Mouse (Mus musculus): ENCODE data around the gene Lmntd2.

Lmntd2 gene

DNA sequence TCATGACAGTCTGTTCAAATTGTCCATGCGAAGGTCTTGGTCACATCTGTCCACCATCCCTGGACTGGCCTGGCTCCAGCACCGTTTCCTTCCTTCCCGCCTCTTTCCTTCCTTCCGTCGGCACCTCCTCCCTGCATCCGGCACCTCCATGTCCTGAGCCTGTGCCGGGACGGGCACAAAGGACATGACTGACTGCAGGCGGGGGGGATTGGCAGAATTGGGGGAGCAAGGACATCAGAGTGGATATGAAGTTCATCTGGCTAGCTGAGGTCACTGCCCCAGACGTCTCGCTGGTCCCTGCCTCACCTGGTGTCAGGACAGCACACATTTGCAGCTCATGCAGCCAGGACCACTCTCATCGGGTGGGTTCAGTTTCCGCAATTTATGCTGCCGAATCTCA lies 22.8 kb downstream of the Lmntd2 start:
- no peak for DNase-seq (ENCODE audit: low read depth, low spot score)

DNA sequence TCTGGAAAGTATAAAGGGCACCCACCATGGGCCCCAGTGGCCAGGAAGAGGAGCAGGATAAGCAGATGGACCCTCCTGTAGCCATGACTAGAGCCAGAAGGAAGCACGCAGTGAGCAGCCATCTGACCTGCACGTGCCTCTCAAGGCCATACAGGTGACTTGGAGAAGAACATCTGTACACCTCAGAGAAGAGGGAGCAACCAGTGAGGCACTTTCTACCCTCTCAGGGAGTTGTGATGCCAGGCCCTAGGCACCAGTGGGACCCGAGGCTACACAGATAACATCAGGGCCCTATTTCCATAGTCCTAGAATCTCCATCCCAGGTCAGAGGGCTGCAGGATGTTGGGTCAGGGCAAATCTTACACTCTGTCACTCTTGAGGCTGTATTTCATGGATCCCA lies 23.7 kb downstream of the Lmntd2 start:
- no peak for DNase-seq (ENCODE audit: low read depth, low spot score)

DNA sequence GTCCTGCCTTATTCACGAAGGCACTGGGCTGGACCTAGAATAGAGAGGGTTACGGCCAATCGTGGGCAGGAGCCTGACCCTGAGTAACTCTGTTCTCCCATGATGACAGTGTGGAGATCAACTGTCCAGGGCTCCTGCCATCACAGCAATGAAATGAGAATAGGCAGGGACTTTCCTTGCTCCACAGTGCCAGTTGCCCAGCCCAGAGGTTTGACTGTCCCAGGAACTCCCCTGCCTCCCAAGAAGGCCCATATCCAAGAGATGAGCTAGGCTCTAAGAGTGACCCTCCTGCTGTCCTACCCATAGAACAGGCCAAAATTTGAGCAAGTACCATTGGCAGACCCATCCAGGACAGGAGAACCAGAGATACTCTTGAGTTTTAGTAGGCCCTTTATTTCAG lies 25.1 kb downstream of the Lmntd2 start:
- no peak for DNase-seq (ENCODE audit: low read depth, low spot score)

DNA sequence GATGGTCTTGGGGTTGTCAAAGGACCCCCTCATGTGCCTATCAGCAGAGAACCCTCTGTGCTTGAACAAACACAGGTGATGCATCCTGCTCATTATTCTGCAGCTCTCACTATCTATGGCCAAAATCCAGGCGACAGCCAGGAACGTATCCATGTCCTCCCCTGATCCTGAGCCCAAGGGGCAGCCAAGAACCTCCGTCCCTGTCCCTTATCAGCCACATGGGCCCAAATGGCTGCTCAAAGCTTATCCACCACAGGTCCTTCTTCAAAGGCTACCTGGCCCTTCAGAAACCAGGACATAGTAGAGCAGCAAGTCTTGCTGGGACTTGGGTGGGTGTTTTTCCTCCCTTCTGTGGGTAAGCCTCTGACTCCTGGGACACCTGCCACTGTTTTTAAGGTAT lies 25.7 kb downstream of the Lmntd2 start:
- DNase-seq (ENCODE audit: low read depth, low spot score): no peak

DNA sequence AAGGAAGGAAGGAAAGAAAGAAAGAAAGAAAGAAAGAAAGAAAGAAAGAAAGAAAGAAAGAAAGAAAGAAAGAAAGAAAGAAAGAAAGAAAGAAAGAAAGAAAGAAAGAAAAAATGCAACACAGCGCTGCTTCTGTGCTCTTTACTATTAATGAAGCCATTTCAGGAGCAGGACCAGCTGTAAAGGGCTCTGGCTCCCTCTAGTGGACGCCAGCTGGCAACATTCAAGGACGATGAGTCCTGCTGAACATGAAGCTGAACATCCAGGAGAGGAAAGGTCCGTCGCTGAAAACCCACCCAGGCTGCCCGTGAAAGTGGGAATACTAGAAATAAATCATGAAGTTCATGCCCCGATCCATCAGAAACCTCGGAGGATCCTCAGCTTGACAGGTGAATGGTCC lies 37.7 kb downstream of the Lmntd2 start:
- peak; percentile 91 for DNase-seq (ENCODE audit: low read depth, low spot score)

DNA sequence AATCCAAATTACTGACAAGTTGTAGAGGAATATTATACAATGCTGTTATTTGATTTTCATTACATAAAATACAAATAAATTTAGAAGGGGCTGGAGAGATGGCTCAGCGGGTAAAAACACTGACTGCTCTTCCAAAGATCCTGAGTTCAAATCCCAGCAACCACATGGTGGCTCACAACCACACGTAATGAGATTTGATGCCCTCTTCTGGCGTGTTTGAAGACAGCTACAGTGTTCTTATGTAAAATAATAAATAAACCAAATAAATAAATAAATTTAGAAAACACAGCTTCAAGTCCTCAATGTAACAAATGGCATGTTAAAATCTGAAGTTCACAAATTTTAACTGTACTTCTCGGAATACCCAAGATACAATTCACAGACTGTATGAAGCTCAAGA lies 38.8 kb downstream of the Lmntd2 start:
- DNase-seq (ENCODE audit: low read depth, low spot score): no peak

DNA sequence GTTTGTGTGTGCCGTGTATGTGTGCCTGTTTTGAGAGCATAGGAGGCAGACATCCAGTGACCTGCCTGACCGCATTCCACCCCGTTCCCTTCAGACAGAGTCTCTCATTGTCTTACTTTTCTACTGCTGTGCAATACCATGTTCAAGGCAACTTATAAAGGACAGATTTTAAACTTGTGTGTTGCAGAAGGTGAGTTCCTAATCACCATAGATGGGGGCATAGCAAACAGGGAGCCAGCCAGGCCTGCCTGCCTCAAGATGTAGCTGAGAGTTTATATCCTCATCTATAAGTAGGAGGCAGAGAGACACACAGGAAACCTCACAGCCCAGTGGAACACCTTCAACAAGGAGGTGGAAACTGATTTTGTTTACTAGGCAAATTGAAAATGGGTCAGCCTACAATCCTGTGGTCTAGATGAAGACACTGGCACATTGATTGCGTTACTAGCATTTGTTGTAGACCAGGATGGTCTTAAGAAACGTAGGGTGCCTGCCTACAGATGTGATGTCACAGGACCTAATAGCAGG lies 40.5 kb downstream of the Lmntd2 start:
- DNase-seq (ENCODE audit: low read depth, low spot score): no peak

DNA sequence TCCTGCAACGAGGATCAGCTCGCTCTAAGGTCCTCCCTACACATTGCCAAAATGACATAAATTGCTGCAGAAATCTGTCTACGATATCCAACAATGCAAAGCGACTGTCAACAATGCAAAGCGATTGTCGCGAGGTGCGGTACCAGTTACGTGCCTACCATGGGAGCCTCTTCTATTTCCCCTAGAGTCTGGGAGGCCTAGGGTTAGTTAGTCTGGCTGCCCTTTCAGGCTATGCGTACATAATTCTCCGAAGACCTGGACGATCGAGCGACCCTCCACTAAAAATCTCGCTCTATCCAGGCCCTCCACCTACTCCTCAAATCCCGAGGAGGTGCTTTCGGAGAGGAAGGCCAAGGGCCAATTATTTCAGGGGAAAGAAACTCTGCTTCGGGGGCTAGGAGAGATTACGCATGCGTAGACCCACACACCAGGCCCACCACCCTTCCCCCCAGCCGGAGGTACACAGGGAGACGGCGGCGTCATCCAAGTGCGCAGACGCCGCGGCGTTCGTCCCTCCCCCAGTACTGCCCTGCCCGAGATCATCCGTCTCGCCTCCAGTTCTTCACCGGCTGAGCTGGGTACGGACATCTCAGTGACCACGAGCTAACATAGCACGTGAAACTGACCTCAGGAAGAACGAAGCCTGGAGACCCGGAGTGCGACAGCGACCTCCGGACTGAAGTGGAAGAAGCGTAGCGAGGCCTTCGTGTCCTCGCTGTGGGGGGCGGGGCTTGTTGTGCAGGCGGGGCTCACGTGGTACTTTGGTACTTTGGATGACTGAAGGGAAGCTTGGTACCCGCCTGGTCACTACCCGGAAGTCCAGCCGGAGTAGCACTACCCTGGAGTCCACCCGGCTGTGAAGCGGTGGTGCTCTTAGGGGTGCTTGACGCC lies 41.5 kb downstream of the Lmntd2 start, which contains the start of gene Rnh1:
Rnh1 (minus strand) TSS at position 742 of the 891 bp plus-strand sequence.
- peak; percentile 96 for DNase-seq (ENCODE audit: low read depth, low spot score)

DNA sequence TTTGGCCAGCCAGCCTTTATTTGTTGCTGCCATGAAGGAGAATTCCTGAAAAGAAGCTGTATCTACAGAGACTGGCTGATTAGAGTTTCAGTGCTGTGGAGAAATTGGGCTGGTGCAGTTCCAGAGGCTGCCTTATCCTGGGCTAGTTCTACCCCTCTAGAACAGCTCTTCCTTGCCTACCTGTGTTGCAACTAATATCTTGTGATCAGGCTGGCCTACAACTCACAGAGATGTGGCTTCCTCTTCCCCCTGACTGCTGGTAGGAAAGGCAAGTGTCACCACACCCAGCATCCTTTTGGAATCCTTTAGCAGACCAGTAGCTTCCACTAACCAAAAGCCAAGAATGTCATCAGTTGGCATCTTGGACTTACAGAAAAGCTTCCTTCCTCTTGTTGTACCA lies 44.0 kb downstream of the Lmntd2 start:
- DNase-seq (ENCODE audit: low read depth, low spot score): no peak

DNA sequence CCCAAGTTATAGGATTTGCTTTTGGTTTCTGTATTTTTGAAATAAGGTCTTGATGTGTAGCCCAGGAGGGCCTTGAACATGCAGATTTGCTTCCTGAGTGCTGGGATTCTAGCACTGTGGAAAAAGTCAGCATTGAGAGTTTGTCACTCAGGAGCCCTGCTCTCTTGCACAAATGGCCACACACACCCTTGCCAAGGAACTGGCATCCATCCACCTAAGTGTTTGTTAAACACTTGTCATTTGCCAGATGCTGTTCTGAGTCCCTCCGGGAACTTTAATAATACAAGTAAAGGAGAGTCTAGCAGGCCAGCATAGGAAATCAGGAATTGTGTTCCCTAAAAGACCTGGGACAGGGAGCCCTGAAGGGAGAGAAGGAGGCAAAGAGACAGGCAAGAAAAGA lies 44.6 kb downstream of the Lmntd2 start:
- DNase-seq (ENCODE audit: low read depth, low spot score): no peak

DNA sequence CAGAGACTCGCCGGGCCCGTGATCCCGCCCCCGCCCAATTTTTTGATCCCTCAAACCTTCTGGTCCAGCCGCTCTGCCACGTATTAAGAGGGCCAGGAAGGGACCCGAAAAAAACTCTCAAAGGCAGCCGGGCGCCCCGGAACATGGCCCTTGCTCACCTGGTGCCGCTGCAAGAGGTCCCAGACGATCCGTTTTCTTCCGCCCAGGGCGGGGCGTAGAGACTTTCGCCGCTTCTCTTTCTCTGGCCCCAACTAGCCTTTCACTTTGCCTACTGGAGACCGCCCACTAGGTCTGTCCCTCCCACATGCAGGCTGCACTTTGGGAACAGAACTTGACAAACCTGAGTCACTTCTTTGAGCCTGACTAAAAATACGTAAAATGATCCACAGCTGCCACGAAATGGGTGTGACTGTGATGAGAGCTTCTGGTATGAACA lies 45.3 kb downstream of the Lmntd2 start:
- DNase-seq (ENCODE audit: low read depth, low spot score): peak; percentile 85

DNA sequence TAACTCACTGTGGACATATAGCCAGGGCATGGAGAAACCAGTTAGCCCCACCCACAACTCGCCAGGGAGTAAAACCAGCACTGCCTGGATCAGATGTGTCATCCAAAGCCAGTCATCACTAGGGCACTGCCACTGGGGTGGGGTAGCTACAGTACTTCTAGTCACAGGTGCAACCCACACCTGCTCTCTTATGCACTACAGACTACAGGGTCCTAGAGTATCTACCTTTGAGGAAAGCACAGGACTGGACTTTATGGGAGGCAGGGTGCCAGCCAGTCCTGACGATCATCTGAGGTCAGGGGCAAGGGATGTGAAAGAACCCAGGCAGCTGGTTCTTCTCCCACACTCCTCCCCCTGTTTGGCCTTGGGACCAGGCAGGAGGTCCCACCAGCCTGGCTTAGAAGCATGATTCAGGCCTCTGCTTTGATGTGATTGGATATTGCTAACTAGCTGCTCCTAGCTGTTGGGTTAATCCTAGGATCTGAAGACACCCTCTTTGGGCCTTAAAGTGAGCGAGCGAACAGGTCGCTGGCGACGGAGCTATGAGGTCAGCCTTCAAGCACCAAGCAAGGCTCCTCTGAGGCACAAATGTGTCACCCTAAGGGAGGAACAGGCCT lies 45.9 kb downstream of the Lmntd2 start:
- DNase-seq (ENCODE audit: low read depth, low spot score): peak; percentile 64

DNA sequence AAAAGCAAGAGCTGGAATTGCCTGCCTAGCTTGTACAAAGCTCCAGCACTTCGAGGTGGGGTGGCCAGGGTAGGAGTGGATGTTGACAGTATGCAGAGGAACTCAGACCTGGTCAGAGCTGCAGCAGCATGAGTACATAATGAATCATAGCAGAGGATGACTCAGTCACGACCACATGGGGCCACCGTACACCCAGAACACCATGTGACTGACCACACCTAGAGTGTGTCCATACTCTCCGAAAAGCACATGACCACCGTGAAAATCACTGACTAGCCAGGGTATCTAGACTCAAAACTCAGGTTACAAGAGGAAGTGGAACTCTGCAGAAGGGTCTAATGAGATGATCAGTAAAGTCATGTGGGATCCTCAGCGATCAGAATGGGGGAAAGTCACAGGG lies 49.0 kb downstream of the Lmntd2 start:
- no peak for DNase-seq (ENCODE audit: low read depth, low spot score)

DNA sequence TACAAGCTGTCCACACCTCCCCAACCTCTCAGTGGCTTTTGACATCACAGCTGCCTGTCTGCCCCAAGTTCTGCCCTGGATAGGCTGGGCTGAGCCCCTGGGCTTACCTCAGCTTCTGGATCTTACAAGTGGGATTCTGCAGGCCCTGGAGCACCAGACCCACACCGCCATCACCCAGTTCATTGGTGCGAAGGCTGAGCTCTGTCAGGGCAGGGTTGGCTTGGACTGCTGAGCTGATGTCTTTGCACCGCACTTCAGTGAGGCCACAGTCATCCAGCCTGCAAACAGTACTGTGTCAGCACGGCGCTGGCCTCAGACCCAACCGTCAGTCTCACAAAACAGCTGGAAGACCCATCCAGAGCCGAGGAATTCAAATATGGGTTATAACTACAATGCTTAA lies 49.5 kb downstream of the Lmntd2 start:
- DNase-seq (ENCODE audit: low read depth, low spot score): no peak
